Mouse (Mus musculus) kidney, embryonic 15.5 days (tissue): ENCODE measurements around the gene Pilrb1. TPM values are rescaled to one million over a fixed set of nuclear protein-coding genes. Genes with fewer than 3 reads are reported as not detected.
"Not testable (repeated sequence)": the region's sequence is repeated elsewhere in the genome, so short reads cannot be mapped to it uniquely, and the experiment has no call there.

Experiments
- ATAC-seq: fragments of 200-750 bp; cut with Nextera tagmentation; replicated peaks from 2 replicates; pipeline ENCODE4 v1.8.0; 2017; ENCODE audit warnings: moderate TSS enrichment; ENCODE audit not compliant: low FRiP score
- H3K27ac ChIP-seq: fragments of 300-500 bp; sonication (generic); 2 replicates; pipeline ENCODE4 v1.5.1; 2015; ENCODE audit warnings: mild to moderate bottlenecking, inconsistent platforms
- H3K27me3 ChIP-seq: fragments of 300-500 bp; sonication (generic); 2 replicates; pipeline ENCODE4 v1.6.1; 2015; ENCODE audit warnings: inconsistent platforms
- H3K36me3 ChIP-seq: fragments of 300-500 bp; sonication (generic); 2 replicates; pipeline ENCODE4 v1.6.1; 2015; ENCODE audit warnings: inconsistent platforms
- H3K4me1 ChIP-seq: fragments of 300-500 bp; sonication (generic); 2 replicates; pipeline ENCODE4 v1.6.1; 2015; ENCODE audit warnings: inconsistent platforms
- H3K4me2 ChIP-seq: fragments of 300-500 bp; sonication (generic); 2 replicates; pipeline ENCODE4 v1.6.1; 2015; ENCODE audit warnings: moderate library complexity, mild to moderate bottlenecking, inconsistent platforms
- H3K4me3 ChIP-seq: fragments of 300-500 bp; sonication (generic); replicated peaks from 2 replicates; pipeline ENCODE4 v1.5.1; 2015; ENCODE audit warnings: mild to moderate bottlenecking, inconsistent platforms
- H3K9ac ChIP-seq: fragments of 300-500 bp; sonication (generic); 2 replicates; pipeline ENCODE4 v1.6.1; 2015; ENCODE audit warnings: mild to moderate bottlenecking, inconsistent platforms
- H3K9me3 ChIP-seq: fragments of 300-500 bp; sonication (generic); replicated peaks from 2 replicates; pipeline ENCODE4 v1.6.1; 2016; ENCODE audit warnings: inconsistent platforms
- WGBS: fragments of 180-500 bp; shearing (Covaris S2); methylation state at CpG from one replicate; pipeline ENCODE4 v1.1.7; 2015; ENCODE audit warnings: mixed read lengths; 5-methylcytosine and 5-hydroxymethylcytosine counted together
- polyA plus RNA-seq: library from polyadenylated mRNA; unstranded; fragments of >200 nt; fragmentation: Nextera tagmentation; extraction: Ambion mirVana; gene quantifications from 2 replicates; pipeline ENCODE4 v1.2.1, GENCODE M21; 2015

Gene Pilrb1
- polyA plus RNA-seq, 1 experiment from 2014 or later, result 0.66 TPM

- ATAC-seq, H3K27ac ChIP-seq, H3K27me3 ChIP-seq, H3K36me3 ChIP-seq, H3K4me1 ChIP-seq, H3K4me2 ChIP-seq, H3K9me3 ChIP-seq, H3K9ac ChIP-seq, H3K4me3 ChIP-seq: not testable (repeated sequence)
- 88% methylated on average over 1 of the region's 1 CpGs for WGBS
Measured at GRCm38 (mm10) chr5:137864008-137864407, 6.1 kb upstream of the Pilrb1 start.

DNA sequence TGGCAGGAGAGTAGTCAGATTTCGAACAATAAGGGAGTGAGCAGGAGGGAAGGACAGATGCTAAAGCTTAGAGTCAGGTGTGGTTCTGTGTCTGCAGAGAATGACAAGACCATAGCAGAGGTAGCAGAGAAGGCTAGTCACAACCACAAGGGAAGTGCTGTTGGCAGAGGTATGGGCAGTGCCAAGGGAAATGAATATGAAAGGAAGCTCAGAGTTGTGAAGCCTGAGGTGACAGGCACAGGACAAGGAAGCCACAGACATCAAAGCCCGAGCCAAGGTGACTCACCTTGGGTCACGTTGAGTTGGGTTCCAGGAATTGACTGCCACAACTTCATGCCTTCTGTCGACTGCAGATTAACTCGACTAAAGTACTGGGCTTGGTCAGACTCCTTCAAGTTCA lies 1.0 kb downstream of the Pilrb1 start:
- H3K27ac ChIP-seq, H3K9ac ChIP-seq, H3K4me2 ChIP-seq, H3K36me3 ChIP-seq, H3K27me3 ChIP-seq, H3K9me3 ChIP-seq, H3K4me1 ChIP-seq, H3K4me3 ChIP-seq, ATAC-seq: not testable (repeated sequence)
- WGBS, result 70% methylated on average over 5 of the region's 5 CpGs

DNA sequence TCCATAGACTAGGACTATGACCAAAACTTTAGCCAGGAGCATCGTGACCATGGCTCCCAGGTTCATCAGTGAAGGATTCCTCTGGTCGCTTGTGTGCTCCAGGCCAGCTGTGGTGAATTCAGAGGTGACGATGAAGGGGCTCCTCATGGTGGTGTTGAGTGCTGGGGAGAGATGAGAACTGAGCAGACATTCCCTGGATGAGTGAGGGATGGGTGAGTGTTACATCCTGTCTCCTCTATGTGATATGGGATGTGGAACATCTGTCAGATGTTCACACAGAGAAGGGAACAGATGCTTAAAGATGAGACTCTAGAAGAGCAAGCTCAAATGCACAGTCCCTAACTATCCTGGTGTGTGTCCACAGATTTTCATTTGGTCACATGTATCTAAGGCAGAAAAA lies 3.0 kb downstream of the Pilrb1 start:
- not testable (repeated sequence) for H3K4me1 ChIP-seq, H3K4me3 ChIP-seq, H3K4me2 ChIP-seq, H3K27ac ChIP-seq, ATAC-seq, H3K9ac ChIP-seq, H3K27me3 ChIP-seq, H3K36me3 ChIP-seq, H3K9me3 ChIP-seq
- 81% methylated on average over 3 of the region's 3 CpGs for WGBS

DNA sequence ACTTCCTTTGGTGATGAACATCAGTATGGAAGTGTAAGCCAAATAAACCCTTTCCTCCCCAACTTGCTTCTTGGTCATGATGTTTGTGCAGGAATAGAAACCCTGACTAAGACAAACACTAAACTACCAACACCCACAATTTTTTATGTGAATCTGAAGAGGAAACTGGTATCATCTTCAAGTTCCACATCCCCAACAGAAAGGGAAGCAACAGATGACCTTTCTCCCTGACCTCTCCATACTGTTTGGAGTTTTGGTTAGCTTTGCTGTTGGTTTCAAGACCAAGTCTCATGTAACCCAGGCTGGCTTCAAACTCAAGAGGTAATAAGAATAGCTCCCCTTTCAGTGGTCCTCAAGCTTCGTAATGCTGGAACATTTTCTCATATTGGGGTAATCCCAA lies 7.6 kb downstream of the Pilrb1 start:
- not testable (repeated sequence) for H3K27me3 ChIP-seq, H3K36me3 ChIP-seq, H3K4me3 ChIP-seq, H3K27ac ChIP-seq, H3K9ac ChIP-seq, H3K4me2 ChIP-seq, ATAC-seq, H3K9me3 ChIP-seq, H3K4me1 ChIP-seq
- 89% methylated on average over 1 of the region's 1 CpGs for WGBS

DNA sequence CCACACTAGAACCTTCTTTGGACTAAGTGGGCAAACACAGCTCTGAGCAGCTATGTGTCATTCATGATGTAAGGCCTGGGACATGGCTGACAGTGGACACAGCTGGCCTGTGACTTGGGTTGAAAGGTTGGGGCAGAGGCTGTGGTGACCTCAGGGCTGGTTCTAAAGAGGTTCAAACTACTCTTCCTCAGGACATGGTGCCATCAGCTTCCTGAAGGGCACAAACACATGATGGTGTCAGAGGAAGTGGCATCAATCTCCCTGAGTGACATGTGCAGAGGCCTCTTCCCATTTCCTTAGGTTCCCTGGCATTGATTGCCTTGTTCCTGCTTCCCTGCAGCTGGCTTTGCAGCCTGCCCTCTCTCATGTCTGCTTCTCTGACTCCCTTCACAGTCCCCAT lies 20.8 kb downstream of the Pilrb1 start:
- ATAC-seq, H3K4me1 ChIP-seq, H3K27ac ChIP-seq, H3K4me2 ChIP-seq, H3K27me3 ChIP-seq, H3K4me3 ChIP-seq, H3K9me3 ChIP-seq, H3K9ac ChIP-seq, H3K36me3 ChIP-seq: not testable (repeated sequence)

GRCm38 (mm10) chr5:137836611-137837010 lies 21.3 kb downstream of the Pilrb1 start:
- Histone ChIP-seq H3K9ac (no peak overlapping the region), H3K27ac (no peak overlapping the region), H3K27me3 (no peaks in the 10 kb centered on the region), H3K4me3 (no peak overlapping the region), H3K9me3 (no peaks in the 10 kb centered on the region), H3K4me2 (no peak overlapping the region), H3K36me3 (no peaks in the 10 kb centered on the region), H3K4me1 (no peaks in the 10 kb centered on the region)
- ATAC-seq, result no peak

- ATAC-seq, H3K27ac ChIP-seq, H3K9ac ChIP-seq, H3K9me3 ChIP-seq, H3K4me1 ChIP-seq, H3K4me3 ChIP-seq, H3K27me3 ChIP-seq, H3K4me2 ChIP-seq, H3K36me3 ChIP-seq: not testable (repeated sequence)
- 66% methylated on average over 2 of the region's 2 CpGs for WGBS
Measured at GRCm38 (mm10) chr5:137835966-137836520, 21.9 kb downstream of the Pilrb1 start, which contains the start of gene Pilra. Gene Pilra, minus strand, starts transcription at chr5:137836281.

DNA sequence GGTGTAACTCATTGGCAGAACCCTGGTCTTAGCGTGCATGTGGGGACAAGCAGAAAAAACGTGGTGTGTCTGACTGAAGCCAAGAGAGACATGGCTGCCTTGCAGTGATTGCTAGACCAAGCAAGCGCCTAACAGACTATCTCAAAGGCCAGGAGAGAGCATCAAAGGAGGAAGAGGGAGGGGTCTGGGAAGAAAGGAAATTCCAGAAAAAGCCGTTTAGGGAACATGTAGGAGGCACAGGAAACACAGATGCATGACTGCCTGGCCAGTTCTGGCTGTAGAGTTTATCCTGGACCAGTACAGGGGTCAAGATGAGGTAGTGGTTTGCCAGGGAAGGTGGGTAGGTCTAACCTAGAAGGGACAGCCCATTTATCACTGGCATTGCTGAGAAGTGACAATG lies 24.4 kb downstream of the Pilrb1 start:
- H3K4me1 ChIP-seq, result no peaks in the 10 kb centered on the region
- ATAC-seq, result no peak
- no peak overlapping the region for H3K27ac ChIP-seq
- H3K36me3 ChIP-seq, result no peaks in the 10 kb centered on the region
- 48% methylated on average over 4 of the region's 4 CpGs for WGBS
- H3K4me3 ChIP-seq, result no peak overlapping the region
- no peak overlapping the region for H3K9ac ChIP-seq
- no peaks in the 10 kb centered on the region for H3K27me3 ChIP-seq
- H3K4me2 ChIP-seq, result no peak overlapping the region
- no peaks in the 10 kb centered on the region for H3K9me3 ChIP-seq

DNA sequence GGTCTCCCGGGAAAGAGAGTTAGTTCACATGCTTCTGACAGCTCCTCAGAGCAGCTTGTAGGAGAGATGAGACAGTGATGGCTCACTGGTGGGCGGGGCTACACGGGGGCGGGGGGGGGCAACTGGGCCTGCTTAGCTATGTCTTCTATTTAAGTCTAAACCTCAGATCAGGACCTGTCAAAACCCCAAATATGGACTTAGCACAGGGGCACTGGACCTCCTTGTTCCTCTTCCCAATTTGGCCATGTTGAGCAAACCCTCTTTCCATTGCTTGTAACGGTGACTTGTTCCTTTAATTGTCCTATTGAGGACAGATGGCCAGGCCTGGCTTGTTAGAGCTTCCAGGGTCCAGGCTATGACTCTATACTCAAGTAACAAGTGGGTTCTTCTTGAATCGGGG lies 26.4 kb downstream of the Pilrb1 start:
- Histone ChIP-seq H3K27ac (no peak overlapping the region), H3K4me2 (no peak overlapping the region), H3K4me3 (no peak overlapping the region), H3K9me3 (no peaks in the 10 kb centered on the region), H3K4me1 (no peaks in the 10 kb centered on the region), H3K36me3 (no peaks in the 10 kb centered on the region), H3K9ac (no peak overlapping the region), H3K27me3 (no peaks in the 10 kb centered on the region)
- 74% methylated on average over 6 of the region's 6 CpGs for WGBS
- no peak for ATAC-seq

- Histone ChIP-seq H3K4me3 (no peak overlapping the region), H3K9ac (no peak overlapping the region), H3K4me1 (no peaks in the 10 kb centered on the region), H3K4me2 (no peak overlapping the region), H3K36me3 (no peaks in the 10 kb centered on the region), H3K27ac (no peak overlapping the region), H3K27me3 (no peaks in the 10 kb centered on the region), H3K9me3 (no peaks in the 10 kb centered on the region)
- ATAC-seq, result no peak
- WGBS, result 85% methylated on average over 4 of the region's 4 CpGs
Measured at GRCm38 (mm10) chr5:137831106-137831505, 26.8 kb downstream of the Pilrb1 start.

GRCm38 (mm10) chr5:137830238-137830637 lies 27.7 kb downstream of the Pilrb1 start:
- ATAC-seq, result no peak
- 72% methylated on average over 7 of the region's 7 CpGs for WGBS
- H3K36me3 ChIP-seq, result no peaks in the 10 kb centered on the region

DNA sequence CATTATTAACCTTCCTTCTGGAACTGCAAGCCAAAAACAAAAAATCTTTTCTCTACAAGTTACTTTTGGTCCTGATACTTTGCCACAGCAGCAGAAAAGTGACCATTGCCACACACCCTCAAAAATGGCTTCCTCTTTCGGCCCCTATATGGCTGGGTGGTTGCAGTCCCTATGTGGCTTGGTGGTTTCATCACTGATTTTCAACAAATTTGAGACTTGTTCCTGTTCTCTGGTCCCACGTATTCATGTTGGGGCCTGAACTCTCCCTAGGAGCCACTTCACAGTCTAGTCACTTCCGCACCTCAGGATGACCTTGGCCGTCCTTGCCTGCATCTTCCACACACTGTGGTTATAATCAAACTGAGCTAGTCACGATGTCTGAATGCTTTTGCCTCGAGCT lies 29.2 kb downstream of the Pilrb1 start:
- Histone ChIP-seq H3K4me1 (no peaks in the 10 kb centered on the region), H3K4me3 (no peak overlapping the region), H3K4me2 (no peak overlapping the region), H3K36me3 (no peaks in the 10 kb centered on the region), H3K27ac (no peak overlapping the region), H3K27me3 (no peaks in the 10 kb centered on the region), H3K9ac (no peak overlapping the region), H3K9me3 (no peaks in the 10 kb centered on the region)
- no peak for ATAC-seq
- WGBS, result 89% methylated on average over 6 of the region's 6 CpGs

More at GRCm38 (mm10) chr5:137830238-137830637, 27.7 kb downstream of the Pilrb1 start:
- H3K4me3 ChIP-seq, result no peak overlapping the region
- H3K9me3 ChIP-seq, result no peaks in the 10 kb centered on the region
- H3K27ac ChIP-seq, result 0 out of 2 replicates have a peak overlapping the region, but pooled peaks have one; percentile 20
- no peaks in the 10 kb centered on the region for H3K27me3 ChIP-seq
- H3K9ac ChIP-seq, result no peak overlapping the region
- no peaks in the 10 kb centered on the region for H3K4me1 ChIP-seq
- no peak overlapping the region for H3K4me2 ChIP-seq

DNA sequence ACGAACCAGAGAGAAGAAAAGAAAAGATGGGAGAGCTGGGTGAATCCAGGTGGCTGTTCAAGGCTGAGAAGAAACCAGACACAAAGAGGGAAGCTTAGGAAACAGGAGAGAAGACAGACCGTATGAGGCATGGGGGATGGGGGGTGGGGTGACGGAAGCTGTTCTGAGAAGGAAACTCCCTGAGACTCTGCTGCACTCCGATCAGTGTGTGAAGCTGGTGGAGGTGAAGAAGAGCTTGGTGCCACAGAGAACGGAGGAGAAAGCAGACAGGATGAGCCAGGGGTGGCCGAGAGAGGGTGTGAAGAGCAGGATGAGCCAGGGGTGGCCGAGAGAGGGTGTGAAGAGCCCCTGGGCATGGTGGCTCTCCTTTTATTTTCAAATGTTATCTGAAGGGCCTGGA lies 31.5 kb downstream of the Pilrb1 start:
- Histone ChIP-seq H3K9me3 (no peaks in the 10 kb centered on the region), H3K9ac (no peak overlapping the region), H3K36me3 (no peaks in the 10 kb centered on the region), H3K4me2 (no peak overlapping the region), H3K27me3 (no peaks in the 10 kb centered on the region), H3K4me1 (no peaks in the 10 kb centered on the region), H3K4me3 (no peak overlapping the region), H3K27ac (no peak overlapping the region)
- no peak for ATAC-seq
- WGBS, result 61% methylated on average over 7 of the region's 7 CpGs
